Mouse (Mus musculus) myocyte (in vitro differentiated cells): ENCODE results near the gene Os9. TPM values are rescaled to one million over a fixed set of nuclear protein-coding genes. Genes with fewer than 3 reads are reported as not detected.

Experiments
- H3K27me3 ChIP-seq: one replicate; pipeline ENCODE4 v1.6.1; 2011; ENCODE audit not compliant: control insufficient read depth, insufficient read depth, insufficient read length
- H3K36me3 ChIP-seq: one replicate; pipeline ENCODE4 v1.6.1; 2011; ENCODE audit not compliant: control insufficient read depth, insufficient read depth
- H3K4me2 ChIP-seq: one replicate; pipeline ENCODE4 v1.6.1; 2011; ENCODE audit warnings: low read depth, control low read depth
- H3K4me3 ChIP-seq: one replicate; pipeline ENCODE4 v1.5.1; 2011; ENCODE audit warnings: mild to moderate bottlenecking, control low read depth, moderate library complexity
- H3K79me2 ChIP-seq: one replicate; pipeline ENCODE4 v1.6.1; 2011; ENCODE audit not compliant: control insufficient read depth, insufficient read depth
- H3ac ChIP-seq: one replicate; pipeline ENCODE4 v1.6.1; 2011; ENCODE audit not compliant: control insufficient read depth, insufficient read length
- CEBPB ChIP-seq: IDR thresholded peaks from 2 replicates; pipeline ENCODE4 v1.6.1; 2011; ENCODE audit warnings: mild to moderate bottlenecking, moderate library complexity; ENCODE audit not compliant: poor library complexity, insufficient read depth, severe bottlenecking
- E2F4 ChIP-seq: IDR thresholded peaks from one replicate; pipeline ENCODE4 v1.6.1; 2011; ENCODE audit warnings: mild to moderate bottlenecking, control low read depth, moderate library complexity; ENCODE audit not compliant: insufficient read depth
- MAX ChIP-seq: IDR thresholded peaks from one replicate; pipeline ENCODE4 v1.6.1; 2011; ENCODE audit warnings: low read depth, mild to moderate bottlenecking, control low read depth
- MYOD1 ChIP-seq, 3 experiments: IDR thresholded peaks; one replicate each; pipeline ENCODE4 v1.6.1; 2011; ENCODE audit warnings: control low read depth in 2 of 3, low read depth in 2 of 3, mild to moderate bottlenecking in 2 of 3, moderate library complexity in 1 of 3; ENCODE audit not compliant: insufficient read length in 2 of 3, control insufficient read depth in 1 of 3
- MYOG ChIP-seq, 3 experiments: IDR thresholded peaks; one replicate each; pipeline ENCODE4 v1.6.1; 2011; ENCODE audit warnings: control low read depth in 2 of 3, low read depth in 2 of 3, mild to moderate bottlenecking in 2 of 3; ENCODE audit not compliant: insufficient read length in 2 of 3, control insufficient read depth in 1 of 3, insufficient read depth in 1 of 3
- POLR2A ChIP-seq: IDR thresholded peaks from one replicate; pipeline ENCODE4 v1.6.1; 2011; ENCODE audit warnings: low read depth, mild to moderate bottlenecking, control low read depth, moderate library complexity; ENCODE audit not compliant: insufficient read length
- POLR2AphosphoS2 ChIP-seq: IDR thresholded peaks from one replicate; pipeline ENCODE4 v1.6.1; 2011; ENCODE audit warnings: low read depth, control low read depth; ENCODE audit not compliant: insufficient read length
- REST ChIP-seq: IDR thresholded peaks from one replicate; pipeline ENCODE4 v1.6.1; 2011; ENCODE audit warnings: mild to moderate bottlenecking, control low read depth, moderate library complexity; ENCODE audit not compliant: insufficient read depth, insufficient read length
- SRF ChIP-seq: IDR thresholded peaks from one replicate; pipeline ENCODE4 v1.6.1; 2011; ENCODE audit warnings: low read depth; ENCODE audit not compliant: control insufficient read depth, insufficient read length
- TCF12 ChIP-seq: IDR thresholded peaks from one replicate; pipeline ENCODE4 v1.6.1; 2011; ENCODE audit warnings: mild to moderate bottlenecking, control low read depth; ENCODE audit not compliant: poor library complexity, insufficient read depth, severe bottlenecking
- TCF3 ChIP-seq: IDR thresholded peaks from one replicate; pipeline ENCODE4 v1.6.1; 2011; ENCODE audit warnings: low read depth, control low read depth; ENCODE audit not compliant: insufficient read length
- USF1 ChIP-seq: IDR thresholded peaks from one replicate; pipeline ENCODE4 v1.6.1; 2011; ENCODE audit warnings: low read depth, mild to moderate bottlenecking, control low read depth, moderate library complexity
- polyA plus RNA-seq: library from polyadenylated mRNA; unstranded; fragments of >200 nt; fragmentation: generic; extraction: Trizol; gene quantifications from one replicate; pipeline ENCODE4 v1.2.1, GENCODE M21; 2012; ENCODE audit warnings: missing spikeins

Os9 gene
- polyA plus RNA-seq, 1 experiment = 67.2 TPM

DNA sequence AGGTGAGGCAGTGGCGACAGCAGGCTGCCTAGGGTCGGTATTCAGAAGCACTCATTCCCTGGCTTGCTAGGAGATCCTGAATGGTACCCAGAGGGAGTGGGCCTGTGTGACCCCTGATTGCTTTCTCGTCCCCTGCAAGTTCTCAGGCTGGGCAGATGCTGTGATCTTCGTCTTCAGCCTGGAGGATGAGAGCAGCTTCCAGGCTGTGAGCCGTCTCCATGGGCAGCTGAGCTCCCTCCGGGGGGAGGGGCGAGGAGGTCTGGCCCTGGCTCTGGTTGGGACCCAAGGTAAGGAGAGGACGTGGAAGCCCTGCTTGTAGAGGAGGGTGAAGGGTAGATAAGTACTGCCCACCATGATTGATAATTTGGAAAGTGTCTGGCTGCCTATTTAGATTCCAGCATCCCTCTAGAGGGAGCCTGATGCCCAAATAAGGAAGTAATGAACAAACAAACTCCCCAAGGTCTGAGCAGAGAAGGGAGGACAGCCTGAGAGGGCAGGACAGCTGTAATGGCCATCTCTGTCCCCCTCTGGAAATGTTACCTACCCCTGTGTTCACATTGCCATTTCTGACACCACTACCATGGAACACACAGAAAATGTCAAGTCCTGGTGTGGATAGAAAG is 37.5 kb downstream of the Os9 start:
- no peak overlapping the region for H3K4me3 ChIP-seq
- no peaks in the 10 kb centered on the region for H3K27me3 ChIP-seq
- H3K79me2 ChIP-seq = no peaks in the 10 kb centered on the region
- no peak overlapping the region for H3K4me2 ChIP-seq
- no peaks in the 10 kb centered on the region for H3K36me3 ChIP-seq
- TF ChIP-seq CEBPB (no peak), REST (no peak), SRF (peak; percentile 95), TCF3 (no peak), TCF12 (no peak), USF1 (no peak)
- no peak overlapping the region for H3ac ChIP-seq

DNA sequence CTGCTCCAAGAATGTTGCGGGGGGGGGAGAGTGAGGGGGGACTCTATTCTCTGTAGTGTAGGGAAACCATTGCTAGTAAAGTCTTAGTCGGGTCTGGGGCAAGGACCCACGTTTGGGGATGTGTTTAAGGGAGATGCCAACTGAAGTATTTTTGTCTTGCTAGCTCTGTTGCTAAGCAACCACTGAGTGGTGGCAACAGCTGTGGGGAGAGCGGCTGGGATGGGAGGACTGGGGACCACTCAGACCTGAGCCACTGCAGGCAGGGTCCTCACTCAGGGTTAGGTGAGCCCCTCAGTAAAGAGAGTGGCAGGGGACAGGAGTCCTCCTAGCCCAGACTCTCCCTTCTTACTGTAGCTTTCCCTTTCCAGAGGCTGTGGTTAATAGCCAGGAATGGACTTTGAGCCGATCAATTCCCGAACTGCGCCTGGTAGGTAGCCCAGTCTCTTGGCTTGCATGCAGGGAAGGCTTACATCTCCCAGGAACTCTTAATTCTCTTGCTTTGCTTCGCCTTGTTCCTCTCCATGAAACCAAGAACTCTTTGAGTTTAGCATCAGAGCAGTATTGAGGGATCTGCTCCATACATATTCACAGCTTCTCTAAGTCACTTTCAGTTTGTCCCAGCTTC is 38.8 kb downstream of the Os9 start:
- Histone ChIP-seq H3K79me2 (no peaks in the 10 kb centered on the region), H3K4me3 (peak overlapping the region; percentile 9), H3K36me3 (no peaks in the 10 kb centered on the region), H3K27me3 (peaks cover 8% of the 10 kb centered on the region), H3K4me2 (peak overlapping the region; percentile 89), H3ac (no peak overlapping the region)
- TF ChIP-seq TCF3 = no peak
- peak; percentile 83 to 99 (median 98) for TF ChIP-seq MYOD1 (IDR thresholded peaks at IDR 0.05; ENCODE audit: control insufficient read depth in 1 of 3, insufficient read length in 2 of 3, low read depth in 2 of 3)
- TF ChIP-seq REST = no peak
- TF ChIP-seq E2F4 = no peak
- TF ChIP-seq SRF = no peak
- no peak for TF ChIP-seq POLR2A
- no peak for TF ChIP-seq TCF12
- no peak for TF ChIP-seq POLR2AphosphoS2
- TF ChIP-seq MYOG (IDR thresholded peaks at IDR 0.05; ENCODE audit: control insufficient read depth in 1 of 3, insufficient read depth in 1 of 3, insufficient read length in 2 of 3, low read depth in 2 of 3) = peak in 2 of 3 experiments; percentile 21 to 57

DNA sequence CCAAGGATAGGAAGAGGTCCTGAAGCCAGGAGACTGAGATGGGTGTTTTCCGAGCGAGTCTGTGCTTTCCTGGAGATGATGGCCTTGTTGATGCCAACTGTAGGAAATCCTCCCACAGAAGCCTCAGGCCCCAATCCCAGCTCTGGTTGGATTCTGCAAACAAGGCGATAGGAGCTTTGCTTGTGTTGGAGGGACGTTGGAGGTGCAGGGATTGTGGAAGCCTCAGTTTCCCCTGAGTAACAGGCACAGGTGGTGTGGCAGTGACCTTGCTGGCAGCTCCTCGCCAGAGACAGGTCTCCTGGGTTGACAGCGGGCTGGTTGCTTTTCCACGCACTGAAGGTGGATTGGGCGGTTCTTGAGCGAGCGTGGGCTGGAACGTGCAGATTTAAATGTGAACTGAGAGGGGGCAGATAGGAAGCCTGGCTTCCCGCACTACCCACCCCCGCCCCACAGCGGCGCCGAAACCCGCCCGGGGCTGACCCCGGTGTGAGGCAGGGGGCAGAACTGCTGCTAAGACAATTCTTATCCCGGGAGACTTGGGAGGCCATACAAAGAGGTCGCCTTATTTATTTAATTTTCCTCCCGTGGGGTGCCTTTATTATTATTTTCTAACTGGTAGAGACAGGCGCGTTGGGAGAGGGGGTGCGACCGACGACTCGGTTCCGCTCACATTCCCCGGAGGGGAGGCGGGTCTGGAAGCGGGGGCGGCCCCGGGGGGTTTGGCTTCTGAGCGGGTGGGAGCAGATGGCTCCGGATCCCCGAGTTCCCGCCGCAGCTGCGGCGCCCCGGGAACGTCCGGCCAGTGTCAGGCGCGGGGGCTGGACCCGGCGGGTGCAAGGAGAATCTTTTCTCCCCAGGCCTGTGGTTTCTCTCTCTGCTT is 39.8 kb downstream of the Os9 start:
- Histone ChIP-seq H3K79me2 (no peaks in the 10 kb centered on the region), H3K27me3 (peaks cover 8% of the 10 kb centered on the region), H3K36me3 (no peaks in the 10 kb centered on the region), H3K4me2 (peak overlapping the region; percentile 89), H3ac (no peak overlapping the region), H3K4me3 (peak overlapping the region; percentile 9)
- TF ChIP-seq MYOG (IDR thresholded peaks at IDR 0.05; ENCODE audit: control insufficient read depth in 1 of 3, insufficient read depth in 1 of 3, insufficient read length in 2 of 3, low read depth in 2 of 3) (peak in 1 of 3 experiments; percentile 8), MAX (no peak), REST (no peak)

DNA sequence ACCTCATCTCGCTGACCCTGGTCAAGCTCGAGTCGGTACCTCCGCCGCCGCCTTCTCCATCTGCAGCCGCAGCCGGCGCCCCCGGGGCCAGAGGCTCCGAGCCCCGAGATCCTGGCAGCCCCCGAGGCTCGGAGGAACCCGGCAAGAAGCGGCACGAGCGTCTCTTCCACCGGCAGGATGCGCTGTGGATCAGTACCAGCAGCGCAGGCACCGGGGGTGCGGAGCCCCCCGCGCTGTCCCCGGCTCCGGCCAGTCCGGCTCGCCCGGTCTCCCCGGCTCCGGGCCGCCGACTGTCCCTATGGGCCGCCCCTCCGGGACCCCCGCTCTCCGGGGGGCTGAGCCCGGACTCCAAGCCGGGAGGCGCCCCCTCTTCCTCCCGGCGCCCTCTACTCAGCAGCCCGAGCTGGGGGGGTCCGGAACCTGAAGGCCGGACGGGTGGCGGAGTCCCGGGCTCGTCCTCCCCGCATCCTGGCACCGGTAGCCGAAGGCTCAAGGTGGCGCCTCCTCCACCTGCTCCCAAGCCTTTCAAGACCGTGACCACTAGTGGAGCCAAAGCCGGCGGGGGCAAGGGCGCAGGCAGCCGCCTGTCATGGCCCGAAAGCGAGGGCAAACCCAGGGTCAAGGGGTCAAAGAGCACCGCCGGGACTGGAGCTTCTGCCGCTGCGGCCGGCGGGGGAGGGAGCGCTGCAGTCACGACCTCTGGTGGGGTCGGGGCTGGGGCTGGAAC is 41.1 kb downstream of the Os9 start:
- H3K79me2 ChIP-seq = no peaks in the 10 kb centered on the region
- TF ChIP-seq SRF (no peak), POLR2A (no peak), REST (no peak), E2F4 (no peak), MAX (no peak), TCF12 (no peak), TCF3 (no peak), MYOG (IDR thresholded peaks at IDR 0.05; ENCODE audit: control insufficient read depth in 1 of 3, insufficient read depth in 1 of 3, insufficient read length in 2 of 3, low read depth in 2 of 3) (no peak), MYOD1 (IDR thresholded peaks at IDR 0.05; ENCODE audit: control insufficient read depth in 1 of 3, insufficient read length in 2 of 3, low read depth in 2 of 3) (no peak), POLR2AphosphoS2 (no peak)
- no peaks in the 10 kb centered on the region for H3K36me3 ChIP-seq
- H3K4me2 ChIP-seq = no peak overlapping the region
- peak overlapping the region; percentile 16 for H3K4me3 ChIP-seq
- peaks cover 8% of the 10 kb centered on the region for H3K27me3 ChIP-seq
- H3ac ChIP-seq = peak overlapping the region; percentile 15
